Mouse (Mus musculus) cerebellum, postnatal 4 days (tissue): ENCODE data around the gene Ndufa4l2.
A peak's percentile ranks its signal among the peaks of the same experiment; 100 is the strongest.

Experiments used
- DNase-seq, 2 experiments: peaks; one replicate each; pipeline ENCODE4 v3.0.0; 2022; ENCODE audit warnings: low spot score in 2 of 2, mixed read lengths in 1 of 2

The Ndufa4l2 gene

DNA sequence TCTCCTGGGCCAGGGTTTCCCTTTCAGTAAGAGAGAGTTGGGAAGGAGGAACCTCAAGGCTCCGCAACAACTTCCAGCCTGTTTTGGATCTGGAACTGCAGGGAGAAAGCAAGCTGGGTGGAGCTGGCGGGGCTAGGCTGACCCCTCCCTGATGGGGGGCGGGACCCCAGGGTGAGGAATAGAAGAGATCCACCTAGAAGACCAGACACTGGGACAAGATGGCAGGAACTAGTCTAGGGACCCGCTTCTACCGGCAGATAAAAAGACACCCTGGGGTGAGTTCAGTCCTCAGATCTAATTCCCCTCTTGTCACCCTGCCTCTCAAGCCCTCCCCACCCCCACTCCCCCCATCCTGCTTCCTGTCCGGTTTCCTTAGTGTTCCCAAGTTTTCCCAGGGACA is at the start of gene Ndufa4l2:
TSS of gene Ndufa4l2 (plus strand) at position 204 of the 400 bp plus-strand sequence.
- no peak for DNase-seq

DNA sequence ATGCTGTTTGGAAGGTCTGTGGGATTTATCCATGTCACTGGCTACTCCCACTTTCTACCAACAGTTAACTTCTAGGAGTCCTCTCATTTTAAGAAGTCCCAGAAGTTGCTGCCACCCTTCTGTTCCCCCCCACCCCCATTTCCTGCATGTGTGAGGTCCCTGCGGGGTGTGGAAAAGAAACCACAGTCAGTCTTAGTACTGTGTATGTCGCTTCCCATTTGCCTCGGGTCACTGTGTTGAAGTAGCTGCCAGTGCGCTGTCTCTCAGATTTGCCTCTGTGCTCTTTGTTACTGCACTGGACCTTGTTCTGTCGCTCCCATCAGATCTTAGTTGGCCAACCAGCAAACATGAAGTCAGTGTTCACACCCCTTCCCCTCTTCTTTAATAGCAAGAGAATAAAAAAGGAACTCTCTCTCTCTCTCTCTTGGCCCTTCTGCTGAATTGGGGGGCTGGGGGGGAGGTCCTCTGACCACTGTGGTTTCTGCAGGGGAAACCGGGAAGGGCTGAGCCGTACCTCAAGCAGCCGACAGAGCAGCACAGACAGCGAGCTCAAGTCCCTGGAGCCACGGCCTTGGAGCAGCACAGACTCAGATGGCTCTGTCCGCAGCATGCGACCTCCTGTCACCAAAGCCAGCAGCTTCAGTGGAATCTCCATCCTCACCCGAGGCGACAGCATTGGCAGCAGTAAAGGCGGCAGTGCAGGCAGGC is 43.3 kb upstream of the Ndufa4l2 start:
- DNase-seq: no peak

DNA sequence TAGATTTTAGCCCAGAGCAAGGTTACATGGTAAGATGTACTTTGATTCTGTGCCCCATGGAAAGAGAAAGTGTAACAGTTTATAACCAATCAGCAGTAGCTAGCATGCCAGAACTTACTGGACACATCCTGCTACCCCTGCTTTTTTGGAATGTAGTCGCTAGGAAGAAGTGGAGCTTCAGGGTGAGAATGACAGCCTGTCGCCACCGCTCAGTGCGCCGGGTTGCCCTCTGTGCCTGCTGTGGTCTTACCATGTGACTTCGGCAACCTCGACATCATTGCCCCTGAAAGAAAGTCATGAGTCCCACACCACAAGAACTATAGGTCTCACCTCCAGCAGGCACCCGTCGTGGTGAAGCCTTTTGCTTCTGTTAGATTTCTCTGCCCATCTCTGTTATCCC is 42.0 kb upstream of the Ndufa4l2 start:
- no peak for DNase-seq

DNA sequence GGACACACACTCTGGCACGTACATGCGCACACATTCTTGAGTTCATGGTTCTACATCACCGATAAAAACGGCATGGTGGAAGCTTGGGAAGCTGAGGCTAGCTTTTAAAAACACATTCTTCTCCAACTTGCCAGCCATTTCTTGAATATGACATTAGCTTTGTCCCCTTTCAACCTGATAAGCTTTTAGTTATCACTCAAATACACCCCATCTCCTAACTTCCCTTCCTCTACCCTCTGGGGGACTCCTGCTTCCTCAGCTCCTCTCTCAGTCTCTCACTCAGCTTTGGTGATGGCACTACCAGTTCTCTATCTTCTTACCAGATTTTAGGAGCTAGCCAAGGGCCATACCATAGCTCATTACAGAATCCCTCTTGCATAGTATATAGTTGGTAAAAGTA is 39.6 kb upstream of the Ndufa4l2 start:
- DNase-seq: no peak

DNA sequence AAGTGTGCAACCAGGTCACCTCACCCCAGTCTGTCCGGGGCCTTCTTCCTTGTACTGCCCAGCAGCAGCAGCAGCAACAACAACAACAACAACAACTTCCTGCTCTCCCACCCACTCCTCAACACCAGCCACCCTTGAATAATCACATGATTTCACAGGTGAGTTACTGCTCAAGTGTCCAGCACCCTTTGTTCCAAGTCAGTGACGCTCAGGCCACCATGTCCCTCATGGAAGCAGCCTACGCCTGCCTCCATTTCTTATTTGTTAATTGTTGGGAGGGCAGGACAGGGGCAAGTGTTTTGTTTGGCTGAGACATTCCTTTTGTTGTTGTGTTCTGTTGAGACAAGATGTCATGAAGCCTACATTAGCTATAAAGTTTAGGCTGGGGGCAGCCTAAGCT is 38.2 kb upstream of the Ndufa4l2 start:
- no peak for DNase-seq

DNA sequence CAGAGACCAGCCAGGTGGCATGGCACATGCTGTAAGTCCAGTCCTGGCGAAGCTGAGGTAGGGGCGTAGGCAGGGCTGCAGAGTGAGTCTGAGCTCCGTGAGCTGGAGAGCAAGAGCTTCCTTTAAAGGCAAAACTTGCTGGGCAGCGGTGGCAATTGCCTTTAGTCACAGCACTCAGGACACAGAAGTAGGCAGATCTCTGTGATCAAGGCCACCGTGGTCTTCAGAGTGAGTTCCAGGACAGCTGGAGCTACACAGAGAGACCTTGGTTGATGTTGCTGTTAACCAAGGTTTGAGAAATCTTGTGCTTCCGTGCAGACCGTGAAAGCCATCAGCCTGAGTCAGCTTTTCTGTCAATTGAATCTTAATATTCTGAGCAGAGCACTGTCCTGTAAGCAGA is 37.5 kb upstream of the Ndufa4l2 start:
- no peak for DNase-seq

DNA sequence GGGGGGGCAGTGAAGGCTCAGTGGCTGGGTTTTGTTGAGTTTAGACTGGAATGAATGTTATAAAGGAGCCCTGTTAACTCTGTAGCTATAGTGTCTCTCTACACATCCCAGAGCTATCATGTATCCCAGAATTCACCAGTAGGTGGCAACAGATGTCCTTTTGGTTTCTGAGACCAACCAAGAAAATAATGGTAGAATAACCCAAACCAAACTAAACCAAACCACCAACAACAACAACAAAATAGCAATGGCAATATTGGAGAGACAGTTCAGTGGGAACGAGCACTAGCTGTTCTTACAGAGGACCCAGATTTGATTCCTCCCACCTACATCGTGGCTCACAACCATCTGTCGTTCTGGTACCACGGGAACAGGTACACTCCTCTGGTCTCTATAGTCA is 35.6 kb upstream of the Ndufa4l2 start:
- DNase-seq: peak in 1 of 2 experiments; percentile 32

DNA sequence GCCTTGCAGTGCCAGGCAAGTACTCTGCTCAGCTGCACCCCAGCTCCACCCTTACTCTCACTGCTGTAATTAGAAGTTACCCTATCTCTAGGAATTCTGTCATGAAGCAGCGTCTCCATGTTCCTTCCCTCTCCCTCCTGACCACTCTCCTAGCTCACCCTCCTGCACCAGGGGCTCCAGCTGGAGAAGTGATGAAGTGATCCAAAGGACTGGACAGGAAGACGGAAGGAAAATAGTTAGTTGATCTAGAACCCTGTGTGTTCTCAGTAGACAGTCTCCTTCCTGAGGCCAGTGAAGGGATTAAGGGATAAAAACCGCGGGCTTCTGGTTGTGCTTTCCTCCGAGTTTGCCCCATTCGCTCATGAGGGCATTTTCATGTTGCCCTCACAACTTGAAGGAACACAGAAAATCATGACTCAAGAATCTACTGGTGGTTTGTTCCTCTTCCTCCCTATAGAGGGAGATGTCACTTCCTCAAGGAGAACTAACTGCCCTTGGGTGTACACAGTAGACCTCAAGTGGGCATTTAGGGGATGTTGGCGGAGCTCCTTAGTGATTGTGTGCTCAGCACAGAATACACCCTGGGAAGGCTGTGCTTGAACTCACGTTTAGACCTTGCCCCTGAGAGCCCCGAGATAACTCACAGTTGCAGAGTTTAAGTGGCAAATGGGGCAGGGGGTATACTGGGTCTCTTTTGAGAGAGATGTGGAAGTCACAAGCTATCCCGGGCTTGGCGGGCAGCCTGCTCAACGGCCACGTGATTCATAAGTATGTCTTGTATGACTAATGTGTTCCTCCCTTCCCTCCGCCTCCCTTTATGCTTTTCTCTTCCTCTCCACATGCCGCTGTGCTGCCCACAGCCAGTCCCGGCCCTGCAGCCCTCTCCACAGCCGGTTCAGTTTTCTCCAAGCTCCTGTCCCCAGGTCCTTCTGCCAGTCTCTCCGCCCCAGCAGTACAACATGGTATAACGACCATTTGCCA is 33.6 kb upstream of the Ndufa4l2 start:
- DNase-seq: no peak

DNA sequence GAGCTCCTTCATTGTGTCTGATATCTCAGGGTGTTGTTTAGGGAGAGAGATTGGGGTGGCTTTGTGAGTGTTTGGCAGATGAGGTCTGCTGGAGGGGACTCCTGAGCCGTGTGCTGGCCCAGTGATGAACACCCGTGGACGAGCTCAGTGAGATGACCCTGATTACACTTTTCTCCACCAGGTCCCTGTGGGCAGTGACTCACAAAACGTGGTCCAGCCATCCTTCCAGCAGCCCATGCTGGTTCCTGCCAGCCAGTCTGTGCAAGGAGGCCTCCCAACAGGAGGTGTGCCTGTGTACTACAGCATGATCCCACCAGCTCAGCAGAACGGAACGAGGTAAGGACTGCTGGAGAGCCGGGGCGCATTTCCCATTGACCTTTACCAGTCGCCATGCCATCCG is 29.5 kb upstream of the Ndufa4l2 start:
- DNase-seq: no peak

DNA sequence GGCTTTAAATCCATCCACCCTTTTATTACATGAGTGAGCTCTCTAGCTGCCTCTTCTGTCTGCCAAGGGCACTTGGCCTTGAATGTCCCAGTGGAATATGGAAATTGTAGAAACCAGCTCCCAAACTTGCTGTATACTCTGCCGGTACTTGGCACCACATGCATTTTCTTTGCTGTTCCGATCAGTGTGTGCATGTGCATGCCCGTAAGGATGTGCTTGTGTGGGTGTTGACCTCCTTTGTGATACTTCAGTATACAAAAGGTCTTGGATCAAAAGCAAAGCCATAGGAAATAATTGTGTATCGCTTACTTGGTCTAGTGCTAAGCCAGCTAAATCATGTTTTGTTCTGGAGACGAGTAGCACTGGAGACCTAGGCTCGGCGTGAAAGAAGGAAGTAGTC is 25.9 kb upstream of the Ndufa4l2 start:
- DNase-seq: no peak

DNA sequence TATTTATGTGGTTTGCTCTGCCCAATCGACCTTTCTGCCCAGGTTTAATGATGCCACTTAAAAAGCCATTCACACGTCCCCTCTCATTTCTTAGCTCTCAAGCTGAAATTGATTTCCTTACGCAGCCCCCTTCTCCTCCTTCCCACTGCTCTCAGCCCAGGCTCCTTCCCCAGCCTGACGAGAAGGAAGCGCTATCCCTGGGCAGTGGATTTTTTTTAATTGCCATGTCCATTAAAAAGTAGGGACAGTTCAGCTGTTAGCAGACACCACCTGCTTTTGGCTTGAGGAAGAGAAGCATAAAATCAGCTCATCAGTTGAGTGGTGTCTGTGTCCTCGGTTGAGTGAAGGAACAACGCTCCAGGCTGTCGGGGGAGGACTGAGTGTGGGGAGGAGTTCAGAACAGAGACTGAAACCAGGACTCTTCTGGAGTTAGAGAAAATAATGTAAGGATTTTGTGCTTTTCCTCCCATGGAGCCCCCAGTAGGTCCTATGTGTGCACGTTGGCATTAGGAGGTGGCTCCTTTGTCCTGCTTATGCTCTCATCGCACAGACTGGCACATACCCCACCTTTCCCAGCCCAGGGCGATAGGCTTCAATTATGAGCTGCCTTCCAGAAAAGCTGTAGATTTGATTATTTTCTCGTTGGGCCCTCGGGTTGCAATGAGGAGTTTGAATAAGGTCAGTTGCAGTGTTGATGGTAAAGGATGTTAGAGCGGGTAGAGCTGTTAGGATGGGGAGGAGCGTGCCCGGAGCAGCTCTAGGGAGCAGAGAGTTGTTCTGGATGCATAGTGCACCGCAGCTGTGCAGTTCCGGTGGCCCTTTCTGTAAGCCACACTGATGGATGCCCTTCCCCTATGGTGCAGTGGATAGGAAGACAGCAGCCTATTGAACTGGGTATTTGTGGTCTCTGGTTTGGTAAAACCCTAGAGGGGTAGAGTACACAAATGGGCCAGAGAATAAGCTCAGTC is 24.3 kb upstream of the Ndufa4l2 start:
- no peak for DNase-seq

DNA sequence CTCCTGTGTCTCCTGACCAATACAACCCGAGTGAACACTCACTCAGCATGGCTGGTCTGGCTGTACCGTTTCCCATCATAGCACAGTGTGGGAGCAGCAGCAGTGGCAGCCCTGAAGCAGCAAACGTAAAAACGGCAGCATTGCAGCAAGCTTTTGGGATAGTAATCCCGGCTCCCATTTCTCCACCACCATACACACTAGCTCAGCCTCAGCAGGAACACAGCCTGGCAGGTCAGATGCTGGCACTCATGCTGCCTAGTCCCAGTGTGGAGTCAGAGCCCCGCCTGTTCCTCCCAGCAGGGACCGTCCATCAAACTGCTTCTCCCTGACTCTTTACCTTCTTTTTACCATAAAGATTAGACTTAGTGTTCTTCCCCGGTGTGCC is 23.6 kb upstream of the Ndufa4l2 start:
- no peak for DNase-seq

DNA sequence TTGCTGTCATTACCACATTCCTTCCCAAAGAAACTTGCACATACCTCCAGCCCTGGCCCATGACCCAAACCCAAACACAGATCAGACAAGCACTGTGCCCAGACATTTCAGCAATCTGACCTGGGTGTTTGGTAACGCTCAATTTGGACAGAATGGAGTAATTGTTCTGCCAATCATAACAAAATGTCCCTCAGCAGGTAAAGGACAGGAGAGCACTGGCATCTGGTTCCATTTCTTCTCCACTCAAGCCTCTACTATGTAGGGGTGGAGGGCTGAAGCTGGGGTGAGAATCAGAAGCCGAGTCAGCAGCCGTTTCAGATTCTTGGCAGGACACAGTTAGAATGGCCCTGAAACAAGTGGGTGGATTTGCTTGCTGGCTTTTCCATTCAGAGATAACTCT is 22.6 kb upstream of the Ndufa4l2 start:
- no peak for DNase-seq

DNA sequence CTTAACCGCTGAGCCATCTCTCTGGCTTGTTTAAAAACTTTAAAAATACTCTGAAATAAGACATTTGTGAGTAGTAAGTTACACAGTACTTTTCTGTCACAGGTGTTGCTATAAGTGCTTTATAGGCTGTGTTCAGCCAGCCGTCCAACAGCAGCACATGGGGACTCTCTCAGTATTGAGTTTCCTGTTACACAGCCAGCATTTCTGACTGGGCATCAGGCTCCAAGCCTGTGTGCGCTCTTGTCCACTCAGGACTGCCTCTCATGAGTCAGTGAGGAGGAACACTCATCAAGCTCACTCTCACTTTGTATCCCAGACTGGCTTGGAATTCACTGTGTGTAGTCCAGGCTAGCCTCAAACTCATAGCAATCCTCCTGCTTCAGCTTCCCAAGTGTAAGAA is 18.6 kb upstream of the Ndufa4l2 start:
- no peak for DNase-seq

DNA sequence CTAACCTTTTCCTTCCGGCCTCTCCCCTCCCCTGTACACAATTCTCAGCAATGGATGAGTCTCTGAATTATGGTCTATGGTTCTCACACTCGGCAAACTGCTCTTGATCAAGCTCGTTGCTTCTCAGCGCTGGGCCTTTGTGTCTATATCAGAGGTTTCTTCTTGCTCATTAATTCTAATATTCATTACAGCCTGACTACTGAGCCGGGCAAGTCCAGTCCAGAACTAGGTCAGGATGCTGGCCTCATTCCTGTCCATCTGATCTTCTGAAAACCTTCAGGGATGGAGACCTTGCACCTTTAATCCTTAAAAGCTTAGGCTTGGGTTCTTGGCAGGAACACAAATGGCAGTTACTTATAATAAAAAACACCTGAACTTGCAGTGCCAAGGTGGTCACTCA is 15.3 kb upstream of the Ndufa4l2 start:
- no peak for DNase-seq

DNA sequence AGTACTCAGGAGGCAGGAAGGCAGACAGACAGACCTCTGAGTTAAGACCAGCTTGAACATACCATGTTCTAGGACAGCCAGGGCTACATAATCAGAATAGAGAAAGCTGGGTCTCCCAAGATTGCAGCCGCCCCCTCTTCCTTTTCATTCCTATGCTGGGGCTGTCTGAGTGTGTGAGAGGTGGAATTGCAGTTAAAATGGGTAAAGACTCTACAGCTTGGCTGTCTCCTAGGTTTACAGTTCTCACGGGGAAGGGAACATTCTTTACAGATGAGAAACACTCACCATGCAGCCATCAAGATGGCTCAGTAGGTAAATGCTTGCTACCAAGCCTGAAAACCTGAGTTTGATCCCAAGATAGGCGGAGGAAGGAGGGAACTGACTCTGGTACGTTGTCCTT is 14.7 kb upstream of the Ndufa4l2 start:
- no peak for DNase-seq

DNA sequence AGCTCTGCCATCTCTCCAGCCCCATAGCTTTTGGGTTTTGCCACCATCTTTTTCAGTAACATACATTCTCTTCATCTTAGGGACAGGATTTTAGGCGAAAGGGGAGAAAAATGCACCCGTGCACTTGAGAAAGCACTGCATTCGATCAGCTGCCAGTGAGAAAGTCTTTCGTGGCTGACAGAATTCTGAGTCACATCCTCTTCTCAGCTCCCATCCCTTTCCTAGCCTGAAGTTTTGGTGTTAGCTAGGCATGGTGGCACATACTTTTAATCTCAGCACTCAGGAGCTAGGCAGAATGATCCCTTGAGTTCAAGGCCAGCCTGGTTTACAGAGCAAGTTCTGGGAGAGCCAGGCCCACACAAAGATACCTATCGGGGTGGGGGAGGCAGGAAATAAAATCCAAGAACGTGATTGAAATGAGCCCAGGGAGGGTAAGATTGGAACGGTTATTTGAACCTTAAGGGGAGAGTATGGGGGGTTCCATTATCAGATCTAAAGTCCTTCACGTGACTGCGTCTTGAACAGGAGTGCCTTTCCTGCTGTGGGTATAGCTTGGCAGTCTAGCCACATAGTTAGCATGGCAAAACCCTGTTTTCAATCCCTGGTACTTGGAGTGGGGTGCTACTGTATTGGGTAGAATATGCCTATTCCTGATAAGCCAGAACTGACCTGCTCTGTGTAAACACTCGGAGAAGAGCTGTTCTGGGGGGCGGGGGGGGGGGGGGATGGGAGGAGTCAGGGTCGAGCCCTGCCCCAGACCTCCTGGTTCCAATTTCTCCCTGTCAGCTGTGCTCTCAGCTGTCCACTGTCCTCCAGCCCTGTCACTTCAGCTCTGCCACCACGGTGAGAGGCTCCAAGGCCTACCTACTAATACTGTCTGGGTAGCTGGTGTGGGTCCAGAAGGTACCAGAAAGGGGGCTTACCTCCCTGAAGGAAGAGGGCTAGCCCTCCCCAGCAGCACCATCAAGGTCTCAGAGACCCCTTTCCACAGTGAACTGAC is 13.6 kb upstream of the Ndufa4l2 start, which contains the start of gene Stac3:
TSS of gene Stac3 (plus strand) at position 793 of the 1,000 bp plus-strand sequence.
- no peak for DNase-seq

DNA sequence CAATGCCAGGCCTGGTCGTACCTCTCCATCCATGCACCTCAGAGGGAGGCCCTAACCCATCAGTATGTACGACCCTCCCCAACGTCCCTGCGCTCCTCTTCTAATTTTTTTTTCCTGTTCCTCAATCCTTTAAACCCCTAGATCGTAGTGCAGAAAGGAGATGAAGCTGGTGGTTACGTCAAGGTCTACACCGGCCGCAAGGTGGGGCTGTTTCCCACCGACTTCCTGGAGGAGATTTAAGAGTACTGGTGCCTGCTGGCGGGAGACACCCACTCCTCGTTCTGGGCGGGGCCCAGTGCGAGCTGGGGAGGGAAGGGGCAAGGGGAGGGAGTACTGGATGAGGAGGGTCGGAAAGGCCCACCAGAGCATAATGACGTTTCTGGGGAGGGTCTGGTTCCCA is 6.5 kb upstream of the Ndufa4l2 start:
- DNase-seq: peak; percentile 64 to 89

DNA sequence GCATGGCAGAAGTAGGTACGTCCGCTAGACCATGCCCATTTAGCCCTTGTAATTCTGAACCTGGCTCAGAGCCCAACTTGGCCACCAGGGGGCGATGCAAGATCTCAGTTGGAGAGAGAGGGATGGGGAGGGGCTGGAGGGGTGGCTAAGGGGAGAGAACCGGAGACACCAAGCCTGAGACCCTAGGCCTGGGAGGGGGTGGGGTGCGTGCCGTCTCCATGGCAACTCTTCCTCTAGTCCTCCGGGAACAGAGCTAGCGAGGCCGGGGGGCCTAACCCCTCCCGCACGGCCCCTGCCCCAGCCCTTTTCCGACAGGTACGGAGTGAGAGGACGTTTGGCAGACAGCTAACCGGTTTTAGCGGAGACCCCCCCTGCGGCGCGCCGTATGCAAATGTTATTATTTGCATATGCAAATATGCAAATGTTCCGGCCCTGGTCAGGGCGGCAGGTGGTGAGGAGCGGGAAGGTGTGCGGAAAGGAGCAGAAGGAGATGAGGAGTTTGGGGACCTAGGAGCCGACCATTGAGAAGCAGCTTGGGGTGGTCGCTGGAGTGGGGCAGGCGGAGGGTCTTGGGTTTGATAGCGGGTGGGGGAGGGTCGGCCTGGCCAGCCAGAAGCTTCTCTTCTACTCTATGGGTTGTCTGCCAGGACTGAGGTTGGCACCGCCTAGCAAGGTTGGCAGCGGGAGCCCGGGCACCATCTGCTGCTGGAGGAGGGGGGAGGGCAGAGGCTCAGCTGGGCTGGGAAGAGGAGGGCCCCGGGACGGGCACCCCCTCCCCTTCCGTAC is 5.5 kb upstream of the Ndufa4l2 start:
- DNase-seq: peak; percentile 96 to 98
